Mouse (Mus musculus) stomach, postnatal 0 days (tissue): ENCODE results near the gene Chn2. TPM values are rescaled to one million over a fixed set of nuclear protein-coding genes. Genes with fewer than 3 reads are reported as not detected.

ENCODE experiments used
- ATAC-seq: fragments of 200-750 bp; cut with Nextera tagmentation; 2 replicates; pipeline ENCODE4 v1.8.0; 2017; ENCODE audit not compliant: low FRiP score, low TSS enrichment
- DNase-seq: peaks from one replicate; pipeline ENCODE4 v3.0.0-alpha.2; 2016; ENCODE audit warnings: low spot score
- H3K27ac ChIP-seq: fragments of 300-500 bp; sonication (generic); replicated peaks from 2 replicates; pipeline ENCODE4 v1.5.1; 2014; ENCODE audit warnings: mild to moderate bottlenecking, control low read depth
- H3K27me3 ChIP-seq: fragments of 300-500 bp; sonication (generic); 2 replicates; pipeline ENCODE4 v1.6.1; 2014; ENCODE audit warnings: low read length; ENCODE audit not compliant: control insufficient read depth, insufficient read depth
- H3K36me3 ChIP-seq: fragments of 300-500 bp; sonication (generic); 2 replicates; pipeline ENCODE4 v1.6.1; 2014; ENCODE audit warnings: low read length, mixed read lengths; ENCODE audit not compliant: control insufficient read depth, insufficient read depth
- H3K4me1 ChIP-seq: fragments of 300-500 bp; sonication (generic); replicated peaks from 2 replicates; pipeline ENCODE4 v1.6.1; 2014; ENCODE audit warnings: antibody characterized with exemption; ENCODE audit not compliant: control insufficient read depth, insufficient read depth
- H3K4me2 ChIP-seq: fragments of 300-500 bp; sonication (generic); replicated peaks from 2 replicates; pipeline ENCODE4 v1.6.1; 2014; ENCODE audit warnings: low read depth, mild to moderate bottlenecking, control low read depth, moderate library complexity
- H3K4me3 ChIP-seq: fragments of 300-500 bp; sonication (generic); 2 replicates; pipeline ENCODE4 v1.5.1; 2014; ENCODE audit warnings: low read depth, low read length, control low read depth
- H3K9ac ChIP-seq: fragments of 300-500 bp; sonication (generic); 2 replicates; pipeline ENCODE4 v1.6.1; 2014; ENCODE audit warnings: mild to moderate bottlenecking, low read length, control low read depth, mixed read lengths
- H3K9me3 ChIP-seq: fragments of 300-500 bp; sonication (generic); 2 replicates; pipeline ENCODE4 v1.6.1; 2016; ENCODE audit warnings: low read length; ENCODE audit not compliant: control insufficient read depth
- CTCF ChIP-seq: IDR thresholded peaks from 2 replicates; pipeline ENCODE4 v1.5.1; 2016; ENCODE audit warnings: antibody characterized with exemption, low read depth, mild to moderate bottlenecking, moderate library complexity
- EP300 ChIP-seq: optimal IDR thresholded peaks from 2 replicates; pipeline ENCODE3; 2016; ENCODE audit warnings: antibody characterized with exemption
- WGBS: fragments of 180-500 bp; shearing (Covaris S2); extraction: QIAGEN DNeasy Blood & Tissue Kit; methylation state at CpG from one replicate; pipeline ENCODE4 v1.1.7; 2014; 5-methylcytosine and 5-hydroxymethylcytosine counted together
- polyA plus RNA-seq: library from polyadenylated mRNA; unstranded; fragments of >200 nt; fragmentation: Nextera tagmentation; extraction: Ambion mirVana; gene quantifications from 2 replicates; pipeline ENCODE4 v1.2.1, GENCODE M21; 2015

The Chn2 gene
- polyA plus RNA-seq, 1 experiment from 2014 or later: 19.1 TPM

DNA sequence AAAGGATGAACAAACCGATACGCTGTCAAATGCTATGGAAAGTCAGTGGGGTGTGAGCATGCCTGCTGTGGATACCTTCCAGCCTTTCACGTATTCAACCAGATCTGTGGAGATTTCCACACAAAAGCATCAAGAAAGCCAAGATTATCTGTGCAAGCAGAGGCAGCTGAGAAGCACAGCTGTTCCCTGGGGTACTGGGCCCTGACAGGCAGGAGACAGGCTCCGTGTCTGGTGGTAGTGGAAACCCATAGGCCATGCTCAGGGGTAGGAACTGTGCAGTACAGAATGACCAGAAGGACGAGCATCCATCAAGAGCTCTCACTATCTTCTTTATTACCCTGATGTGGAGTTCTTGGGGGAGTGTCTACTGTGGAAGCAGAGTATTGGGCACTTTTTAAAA, 166.1 kb downstream of the Chn2 start:
- Histone ChIP-seq H3K9ac (no peak overlapping the region), H3K4me1 (no peaks in the 10 kb centered on the region), H3K27ac (no peak overlapping the region), H3K36me3 (no peaks in the 10 kb centered on the region), H3K4me2 (no peak overlapping the region), H3K9me3 (no peaks in the 10 kb centered on the region), H3K4me3 (no peak overlapping the region), H3K27me3 (no peaks in the 10 kb centered on the region)
- ATAC-seq (no peak), DNase-seq (no peak)
- 78% methylated on average over 5 of the region's 5 CpGs for WGBS
- no peak for TF ChIP-seq EP300
- no peak for TF ChIP-seq CTCF

DNA sequence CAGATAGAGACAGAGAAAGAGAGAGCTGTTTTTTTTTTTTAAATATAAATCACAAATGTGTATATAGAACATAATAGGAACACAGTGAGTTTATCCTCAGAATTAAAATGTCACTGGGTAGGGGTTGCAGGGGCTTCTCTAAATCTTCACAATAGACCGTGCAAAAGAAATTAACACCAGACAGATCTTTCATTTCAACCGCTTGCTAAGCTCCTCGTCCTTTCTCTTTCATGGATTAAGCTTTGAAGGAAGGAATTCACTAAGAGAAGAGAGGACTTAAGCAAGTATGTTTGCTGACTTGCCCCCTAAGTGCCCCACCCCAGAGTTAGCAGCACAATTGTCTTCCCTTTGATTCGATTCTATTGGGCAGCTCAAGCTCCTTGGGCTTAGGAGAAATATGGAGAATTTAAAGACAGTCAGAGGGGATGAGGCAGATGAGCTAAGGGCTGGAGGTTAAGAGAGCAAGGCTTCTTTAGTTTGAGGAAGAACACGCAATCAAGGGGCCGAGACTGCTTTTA, 166.9 kb downstream of the Chn2 start:
- H3K4me2 ChIP-seq: no peak overlapping the region
- TF ChIP-seq CTCF (no peak), EP300 (no peak)
- H3K9ac ChIP-seq: no peak overlapping the region
- no peak overlapping the region for H3K27ac ChIP-seq
- no peaks in the 10 kb centered on the region for H3K36me3 ChIP-seq
- ATAC-seq: no peak
- H3K4me1 ChIP-seq: no peaks in the 10 kb centered on the region
- DNase-seq: no peak
- H3K9me3 ChIP-seq: no peaks in the 10 kb centered on the region
- 48% methylated on average over 6 of the region's 6 CpGs for WGBS
- H3K27me3 ChIP-seq: no peaks in the 10 kb centered on the region
- H3K4me3 ChIP-seq: no peak overlapping the region

DNA sequence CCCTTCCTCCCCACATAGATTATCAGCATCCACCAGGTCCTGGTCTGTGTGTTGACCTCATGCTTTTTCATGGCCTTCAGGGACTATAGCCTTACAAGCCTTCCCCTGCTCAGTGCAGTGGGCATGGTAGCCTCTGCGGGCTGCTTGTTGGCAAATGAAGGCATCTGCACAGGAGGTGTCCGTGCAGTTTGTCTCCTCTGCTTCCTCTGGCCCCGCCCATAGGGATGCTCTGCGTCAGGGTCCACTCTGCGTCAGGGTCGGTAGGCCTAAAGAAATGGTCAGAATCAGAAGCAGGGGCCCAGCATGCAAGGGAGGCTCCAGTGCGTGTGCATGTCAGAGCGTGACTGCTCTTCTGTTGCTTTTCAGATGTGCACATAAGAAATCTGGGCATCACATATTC, 169.4 kb downstream of the Chn2 start:
- TF ChIP-seq CTCF (no peak), EP300 (no peak)
- H3K27ac ChIP-seq: no peak overlapping the region
- 88% methylated on average over 8 of the region's 8 CpGs for WGBS

DNA sequence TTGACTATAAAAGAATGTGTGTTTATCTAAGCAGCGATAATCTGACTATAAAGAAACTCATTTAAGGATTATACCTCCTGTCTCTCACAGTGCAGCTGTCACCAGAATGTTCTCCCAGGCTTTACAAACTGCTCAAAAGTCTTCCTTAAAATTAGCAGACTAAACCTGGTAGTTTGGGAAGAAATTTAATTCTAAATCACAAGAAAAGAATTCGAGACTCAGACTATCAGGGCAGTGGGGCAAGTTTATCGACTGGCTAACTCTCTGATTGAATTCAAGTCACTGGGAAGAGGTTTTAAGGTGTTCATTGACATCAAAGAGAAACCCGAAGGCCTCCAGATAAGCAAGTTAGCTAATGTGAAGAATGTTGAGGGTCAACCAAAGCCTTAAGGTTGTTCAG, 171.6 kb downstream of the Chn2 start:
- Histone ChIP-seq H3K9me3 (no peaks in the 10 kb centered on the region), H3K4me3 (no peak overlapping the region), H3K27me3 (no peaks in the 10 kb centered on the region), H3K4me1 (no peaks in the 10 kb centered on the region), H3K9ac (no peak overlapping the region), H3K36me3 (no peaks in the 10 kb centered on the region), H3K27ac (no peak overlapping the region), H3K4me2 (no peak overlapping the region)
- TF ChIP-seq EP300 (no peak), CTCF (no peak)
- ATAC-seq: no peak
- 49% methylated on average over 4 of the region's 4 CpGs for WGBS
- DNase-seq: no peak

More for the DNA sequence above, 169.4 kb downstream of the Chn2 start:
- ATAC-seq (no peak), DNase-seq (no peak)
- no peaks in the 10 kb centered on the region for H3K27me3 ChIP-seq
- H3K36me3 ChIP-seq: no peaks in the 10 kb centered on the region
- H3K4me2 ChIP-seq: no peak overlapping the region
- no peak overlapping the region for H3K4me3 ChIP-seq
- H3K4me1 ChIP-seq: no peaks in the 10 kb centered on the region
- H3K9me3 ChIP-seq: no peaks in the 10 kb centered on the region
- H3K9ac ChIP-seq: no peak overlapping the region

DNA sequence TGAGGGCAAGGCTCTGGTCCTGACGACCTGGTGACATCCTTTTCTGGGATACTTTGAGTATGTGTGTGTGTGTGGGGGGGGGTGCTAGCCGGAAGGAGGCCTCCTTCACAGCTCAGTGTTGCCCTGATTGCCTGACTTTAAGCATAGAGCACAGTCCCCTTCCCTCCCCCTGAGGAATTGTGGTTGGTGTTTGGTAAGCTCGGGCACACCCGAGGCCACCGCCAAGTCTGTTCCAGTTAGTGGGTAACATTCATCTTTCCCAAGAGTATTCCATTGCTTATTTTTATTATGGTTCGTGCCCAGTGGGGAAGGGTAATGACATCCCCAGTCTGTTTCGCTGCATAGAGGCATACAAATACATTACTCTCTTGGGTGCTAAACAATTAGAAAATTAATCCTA, 172.6 kb downstream of the Chn2 start:
- WGBS: 87% methylated on average over 7 of the region's 7 CpGs
- Histone ChIP-seq H3K27me3 (no peaks in the 10 kb centered on the region), H3K4me3 (no peak overlapping the region), H3K4me2 (no peak overlapping the region), H3K9ac (no peak overlapping the region), H3K27ac (no peak overlapping the region), H3K36me3 (no peaks in the 10 kb centered on the region), H3K4me1 (no peaks in the 10 kb centered on the region), H3K9me3 (no peaks in the 10 kb centered on the region)
- DNase-seq (no peak), ATAC-seq (no peak)
- TF ChIP-seq EP300 (no peak), CTCF (no peak)

DNA sequence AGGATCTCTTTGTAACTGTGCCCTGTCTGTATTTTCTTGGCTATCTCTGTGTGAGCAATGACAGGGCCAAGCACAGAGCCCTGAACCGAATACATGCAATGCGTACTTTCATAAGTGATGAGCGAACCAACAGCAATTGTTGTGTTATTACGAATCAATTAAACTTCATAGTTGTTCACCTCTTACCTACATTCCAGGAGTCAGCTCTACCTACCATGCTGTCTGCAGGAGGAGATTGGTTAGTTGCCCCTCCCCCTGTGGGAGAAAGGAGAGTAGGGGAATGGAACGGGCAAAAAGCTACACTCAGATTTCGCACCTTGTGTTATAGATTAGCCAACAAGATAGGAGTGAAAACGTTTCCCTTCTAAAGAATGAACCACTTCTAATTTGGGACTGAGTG, 174.4 kb downstream of the Chn2 start:
- no peaks in the 10 kb centered on the region for H3K27me3 ChIP-seq
- no peak overlapping the region for H3K9ac ChIP-seq
- no peak overlapping the region for H3K4me3 ChIP-seq
- H3K4me2 ChIP-seq: no peak overlapping the region
- DNase-seq (no peak), ATAC-seq (no peak)
- H3K9me3 ChIP-seq: no peaks in the 10 kb centered on the region
- no peaks in the 10 kb centered on the region for H3K36me3 ChIP-seq
- WGBS: 82% methylated on average over 7 of the region's 7 CpGs
- H3K4me1 ChIP-seq: no peaks in the 10 kb centered on the region
- no peak for TF ChIP-seq EP300
- no peak for TF ChIP-seq CTCF
- no peak overlapping the region for H3K27ac ChIP-seq
